Mouse (Mus musculus) small intestine, adult 2 months (tissue): ENCODE data around the gene Cxxc4.

ENCODE experiments used
- CTCF ChIP-seq: fragments of 200-500 bp; IDR thresholded peaks from 2 replicates; pipeline ENCODE4 v1.5.1; 2012; ENCODE audit warnings: low read depth, mild to moderate bottlenecking, control low read depth, inconsistent platforms, low read length, moderate library complexity, mixed read lengths; ENCODE audit not compliant: insufficient replicate concordance, insufficient read length; ENCODE audit errors: extremely low read depth
- POLR2A ChIP-seq: fragments of 200-500 bp; IDR thresholded peaks from 2 replicates; pipeline ENCODE4 v1.6.1; 2012; ENCODE audit warnings: low read depth, mild to moderate bottlenecking, control low read depth, inconsistent platforms, low read length, moderate library complexity

- TF ChIP-seq CTCF, result no peak
- no peak for TF ChIP-seq POLR2A
These were observed 23.0 kb downstream of the Cxxc4 start for GRCm38 (mm10) chr3:134259300-134259699.
